Mouse (Mus musculus): ENCODE measurements at regions not wholly inside any gene's neighbourhood (a gene's known extent, or its start where the extent isn't known, plus 50 kb on each side); places are given as distances from the start of the nearest gene placed in this dataset.

- DNase-seq (ENCODE audit: low spot score in 2 of 2): no peak
Measured at GRCm38 (mm10) chr10:67339371-67339929, 54.3 kb upstream of the Nrbf2 start.

- no peak for DNase-seq (ENCODE audit: low spot score in 2 of 2)
Measured at GRCm38 (mm10) chr10:67344722-67345121, 59.6 kb upstream of the Nrbf2 start.

- DNase-seq (ENCODE audit: low spot score in 2 of 2): no peak
Measured at GRCm38 (mm10) chr10:67350956-67351355, 65.9 kb upstream of the Nrbf2 start.

GRCm38 (mm10) chr10:67360793-67361192, 75.7 kb upstream of the Nrbf2 start:
- DNase-seq (ENCODE audit: low spot score in 2 of 2): peak in 1 of 2 experiments; percentile 17

- DNase-seq (ENCODE audit: low spot score in 2 of 2): no peak
Measured at GRCm38 (mm10) chr10:67361281-67361680, 76.2 kb upstream of the Nrbf2 start.

GRCm38 (mm10) chr10:67364595-67364994, 79.5 kb upstream of the Nrbf2 start:
- DNase-seq (ENCODE audit: low spot score in 2 of 2): no peak

- DNase-seq (ENCODE audit: low spot score in 2 of 2): no peak
Measured at GRCm38 (mm10) chr10:67365158-67365557, 80.1 kb upstream of the Nrbf2 start.

GRCm38 (mm10) chr10:67372569-67373161, 87.6 kb upstream of the Nrbf2 start:
- DNase-seq (ENCODE audit: low spot score in 2 of 2): no peak

GRCm38 (mm10) chr10:67376638-67377037, 91.5 kb upstream of the Nrbf2 start:
- no peak for DNase-seq (ENCODE audit: low spot score in 2 of 2)

GRCm38 (mm10) chr10:67377643-67378223, 92.6 kb upstream of the Nrbf2 start:
- no peak for DNase-seq (ENCODE audit: low spot score in 2 of 2)

- DNase-seq (ENCODE audit: low spot score in 2 of 2): no peak
Measured at GRCm38 (mm10) chr10:67380174-67380573, 95.1 kb upstream of the Nrbf2 start.

- DNase-seq (ENCODE audit: low spot score in 2 of 2): no peak
Measured at GRCm38 (mm10) chr10:67383352-67383751, 98.2 kb upstream of the Nrbf2 start.

- DNase-seq (ENCODE audit: low spot score in 2 of 2): no peak
Measured at GRCm38 (mm10) chr10:67383802-67384567, 98.9 kb upstream of the Nrbf2 start.

- no peak for DNase-seq (ENCODE audit: low spot score in 2 of 2)
Measured at GRCm38 (mm10) chr10:67384568-67384958, 99.5 kb upstream of the Nrbf2 start.

GRCm38 (mm10) chr10:67385966-67386365, 100.9 kb upstream of the Nrbf2 start:
- DNase-seq (ENCODE audit: low spot score in 2 of 2): no peak

GRCm38 (mm10) chr10:67388755-67389154, 103.7 kb upstream of the Nrbf2 start:
- no peak for DNase-seq (ENCODE audit: low spot score in 2 of 2)

GRCm38 (mm10) chr10:67400434-67400833, 115.3 kb upstream of the Nrbf2 start:
- no peak for DNase-seq (ENCODE audit: low spot score in 2 of 2)

- DNase-seq (ENCODE audit: low spot score in 2 of 2): no peak
Measured at GRCm38 (mm10) chr10:67401409-67401808, 116.3 kb upstream of the Nrbf2 start.

GRCm38 (mm10) chr10:67417529-67417928, 117.7 kb upstream of the Egr2 start:
- DNase-seq (ENCODE audit: low spot score in 2 of 2): no peak

GRCm38 (mm10) chr10:67420761-67421160, 114.5 kb upstream of the Egr2 start:
- no peak for DNase-seq (ENCODE audit: low spot score in 2 of 2)

- DNase-seq (ENCODE audit: low spot score in 2 of 2): no peak
Measured at GRCm38 (mm10) chr10:67425407-67425806, 109.9 kb upstream of the Egr2 start.

GRCm38 (mm10) chr10:67427220-67427619, 108.1 kb upstream of the Egr2 start:
- DNase-seq (ENCODE audit: low spot score in 2 of 2): no peak
